Comparison of ENCODE assay signal across 19 mouse cellular contexts in the genomic region with DNA sequence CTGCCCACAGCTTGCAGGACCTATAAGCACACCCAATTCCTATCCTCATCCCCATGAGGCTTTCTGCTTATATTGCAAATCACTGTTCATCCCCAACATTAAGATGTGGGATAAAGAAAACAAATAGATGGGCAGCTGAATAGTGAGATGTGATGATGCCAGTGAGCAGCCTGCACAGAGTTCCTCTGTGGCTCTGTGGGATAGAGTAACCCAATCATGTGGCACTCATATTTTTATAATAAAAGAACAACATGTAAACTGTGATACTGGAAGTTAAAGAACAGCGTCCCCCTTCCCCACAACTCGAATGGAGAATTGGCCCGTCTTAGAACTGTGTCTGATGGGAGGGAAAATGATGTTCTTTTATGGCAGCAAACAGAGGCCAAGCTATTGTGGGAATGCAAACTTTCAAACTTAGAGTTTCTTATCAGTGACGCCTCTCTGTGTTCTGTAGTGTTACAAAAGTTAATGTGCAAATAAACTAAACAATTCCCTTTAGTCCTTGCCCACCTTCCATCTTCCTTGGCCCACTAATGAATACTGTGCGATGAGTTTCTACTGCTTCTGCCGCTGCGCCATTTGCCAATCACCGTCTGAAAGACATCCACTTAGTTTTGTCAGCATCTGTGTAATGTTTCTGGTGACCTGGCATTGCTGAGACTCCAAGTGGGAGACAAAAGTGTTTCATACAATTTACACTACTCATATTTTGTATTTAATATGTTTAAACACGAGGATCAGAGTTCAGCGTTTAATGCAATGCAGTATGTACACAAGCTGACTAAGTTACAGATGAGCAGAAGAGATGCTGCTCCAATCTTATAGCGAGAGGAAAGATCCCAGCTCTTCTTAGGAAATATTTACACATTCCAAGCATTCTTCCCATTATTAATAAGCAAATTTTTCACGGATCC.
"Had no signal": no experiment of that assay in that cellular context is flagged by ENCODE, and none has a peak within 500 bp of the region (broad histone marks: within the 10 kb centered on the region; RNA-seq: fewer than 3 reads in every experiment).

No protein-coding gene starts in this region.

- DNase-seq: kidney, adult 9 months; kidney, postnatal 36 days; layer of hippocampus, adult 9-11 months; layer of hippocampus, postnatal 36 days; left cerebral cortex, postnatal 4 days; lung, adult 18-20 months; lung, postnatal 4 days; midbrain, embryonic 14.5 days; right cerebral cortex, adult 18-20 months; right cerebral cortex, postnatal 25 days; thymus, adult 18-20 months; thymus, postnatal 25 days had no signal

- H3K4me1 ChIP-seq: limb, embryonic 13.5 days; midbrain, embryonic 10.5 days; neural tube, embryonic 15.5 days had no signal

- ATAC-seq: inflammation-experienced regulatory T-cells, adult 6 months had no signal

- H3K4me2 ChIP-seq: limb, embryonic 13.5 days; neural tube, embryonic 15.5 days had no signal

- H3K27me3 ChIP-seq: limb, embryonic 13.5 days; neural tube, embryonic 15.5 days had no signal

- H3K9me3 ChIP-seq: limb, embryonic 13.5 days; midbrain, embryonic 10.5 days; neural tube, embryonic 15.5 days had no signal

- H3K36me3 ChIP-seq: limb, embryonic 13.5 days; midbrain, embryonic 10.5 days; neural tube, embryonic 15.5 days had no signal

- H3K4me3 ChIP-seq: limb, embryonic 13.5 days; midbrain, embryonic 10.5 days; myocyte; neural tube, embryonic 15.5 days had no signal

- H3K9ac ChIP-seq: limb, embryonic 13.5 days; liver, embryonic 14.5 days; neural tube, embryonic 15.5 days had no signal

- H3K27ac ChIP-seq: kidney, postnatal 0 days; limb, embryonic 13.5 days; liver, embryonic 14.5 days; midbrain, embryonic 10.5 days; neural tube, embryonic 15.5 days had no signal
